Mouse (Mus musculus): Measurements from ENCODE around the gene Armc5. TPM values are rescaled to one million over a fixed set of nuclear protein-coding genes. Genes with fewer than 3 reads are reported as not detected.

The Armc5 gene
- polyA plus RNA-seq, 1 experiment from 2014 or later: 15.7 TPM

GRCm38 (mm10) chr7:128234796-128235195, 2.3 kb upstream of the Armc5 start:
- no peak overlapping the region for H3K4me2 ChIP-seq
- H3K27ac ChIP-seq (ENCODE audit: poor library complexity, severe bottlenecking): no peak overlapping the region
- 75% methylated on average over 2 of the region's 2 CpGs for WGBS
- ATAC-seq (ENCODE audit: insufficient number of reproducible peaks, low FRiP score): no peak
- H3K9ac ChIP-seq: no peak overlapping the region
- no peak overlapping the region for H3K4me3 ChIP-seq
- H3K4me1 ChIP-seq (replicated peaks): peaks cover 16% of the 10 kb centered on the region
- H3K9me3 ChIP-seq (replicated peaks): no peaks in the 10 kb centered on the region
- peaks cover 13% of the 10 kb centered on the region; the same call in 1 of the 2 replicates for H3K36me3 ChIP-seq
- no peaks in the 10 kb centered on the region for H3K27me3 ChIP-seq (replicated peaks)

- Histone ChIP-seq H3K4me2 (no peak overlapping the region), H3K4me3 (no peak overlapping the region), H3K9me3 (replicated peaks) (no peaks in the 10 kb centered on the region), H3K36me3 (peaks cover 20% of the 10 kb centered on the region), H3K27ac (ENCODE audit: poor library complexity, severe bottlenecking) (no peak overlapping the region), H3K27me3 (replicated peaks) (no peaks in the 10 kb centered on the region), H3K4me1 (replicated peaks) (peaks cover 16% of the 10 kb centered on the region), H3K9ac (no peak overlapping the region)
- WGBS: 73% methylated on average over 1 of the region's 1 CpGs
- no peak for ATAC-seq (ENCODE audit: insufficient number of reproducible peaks, low FRiP score)
Observed at GRCm38 (mm10) chr7:128235481-128235880, 1.7 kb upstream of the Armc5 start.

- no peak for ATAC-seq (ENCODE audit: insufficient number of reproducible peaks, low FRiP score)
- H3K9me3 ChIP-seq (replicated peaks): no peaks in the 10 kb centered on the region
- H3K36me3 ChIP-seq: peaks cover 30% of the 10 kb centered on the region
- no peak overlapping the region for H3K27ac ChIP-seq (ENCODE audit: poor library complexity, severe bottlenecking)
- H3K4me2 ChIP-seq: peak overlapping the region; percentile 78; the same call in 1 of the 2 replicates
- WGBS: 92% methylated on average over 13 of the region's 13 CpGs
- no peak overlapping the region; the same call in 1 of the 2 replicates for H3K4me3 ChIP-seq
- no peaks in the 10 kb centered on the region for H3K27me3 ChIP-seq (replicated peaks)
- H3K9ac ChIP-seq: peak overlapping the region; percentile 85; the same call in 1 of the 2 replicates
- peaks cover 16% of the 10 kb centered on the region for H3K4me1 ChIP-seq (replicated peaks)
Observed at GRCm38 (mm10) chr7:128236426-128236825, 716 bp upstream of the Armc5 start.

GRCm38 (mm10) chr7:128237593-128237926, 418 bp downstream of the Armc5 start:
- peaks cover 16% of the 10 kb centered on the region for H3K4me1 ChIP-seq (replicated peaks)
- H3K27me3 ChIP-seq (replicated peaks): no peaks in the 10 kb centered on the region
- H3K4me2 ChIP-seq: peak overlapping the region; percentile 78
- WGBS: 1% methylated on average over 25 of the region's 25 CpGs
- no peak; the same call in 1 of the 2 replicates for ATAC-seq (ENCODE audit: insufficient number of reproducible peaks, low FRiP score)
- peak overlapping the region; percentile 78 for H3K4me3 ChIP-seq
- peaks cover 41% of the 10 kb centered on the region for H3K36me3 ChIP-seq
- no peaks in the 10 kb centered on the region for H3K9me3 ChIP-seq (replicated peaks)
- peak overlapping the region; percentile 97 for H3K27ac ChIP-seq (ENCODE audit: poor library complexity, severe bottlenecking)
- H3K9ac ChIP-seq: peak overlapping the region; percentile 85

- Histone ChIP-seq H3K27ac (ENCODE audit: poor library complexity, severe bottlenecking) (peak within 1 kb of the TSS; percentile 97), H3K27me3 (replicated peaks) (no peaks in the 10 kb centered on the region), H3K4me2 (peak within 1 kb of the TSS; percentile 78), H3K9ac (peak within 1 kb of the TSS; percentile 85), H3K36me3 (peaks cover 47% of the 10 kb centered on the region), H3K4me3 (peak within 1 kb of the TSS; percentile 78), H3K9me3 (replicated peaks) (no peaks in the 10 kb centered on the region), H3K4me1 (replicated peaks) (peaks cover 16% of the 10 kb centered on the region)
- ATAC-seq (ENCODE audit: insufficient number of reproducible peaks, low FRiP score): peak; percentile 91
- under 1% methylated on average over 72 of the region's 72 CpGs for WGBS
Observed at GRCm38 (mm10) chr7:128237927-128238778, 1.0 kb downstream of the Armc5 start, which contains the start of gene 9130023H24Rik. Gene 9130023H24Rik (minus strand): TSS chr7:128238031.

- H3K27ac ChIP-seq (ENCODE audit: poor library complexity, severe bottlenecking): peak overlapping the region; percentile 87
- H3K27me3 ChIP-seq (replicated peaks): no peaks in the 10 kb centered on the region
- ATAC-seq (ENCODE audit: insufficient number of reproducible peaks, low FRiP score): no peak
- no peaks in the 10 kb centered on the region for H3K9me3 ChIP-seq (replicated peaks)
- 25% methylated on average over 4 of the region's 4 CpGs for WGBS
- peak overlapping the region; percentile 77 for H3K4me2 ChIP-seq
- H3K4me1 ChIP-seq (replicated peaks): peaks cover 16% of the 10 kb centered on the region
- 0 out of 2 replicates have a peak overlapping the region, but pooled peaks have one; percentile 51 for H3K9ac ChIP-seq
- peaks cover 51% of the 10 kb centered on the region for H3K36me3 ChIP-seq
- peak overlapping the region; percentile 78 for H3K4me3 ChIP-seq
Observed at GRCm38 (mm10) chr7:128238991-128239390, 1.8 kb downstream of the Armc5 start.

- Histone ChIP-seq H3K4me3 (no peak overlapping the region), H3K4me2 (no peak overlapping the region), H3K9ac (no peak overlapping the region), H3K27me3 (replicated peaks) (no peaks in the 10 kb centered on the region), H3K27ac (ENCODE audit: poor library complexity, severe bottlenecking) (no peak overlapping the region), H3K9me3 (replicated peaks) (no peaks in the 10 kb centered on the region), H3K36me3 (peaks cover 60% of the 10 kb centered on the region), H3K4me1 (replicated peaks) (peaks cover 16% of the 10 kb centered on the region)
- ATAC-seq (ENCODE audit: insufficient number of reproducible peaks, low FRiP score): no peak
- WGBS: 95% methylated on average over 27 of the region's 27 CpGs
Observed at GRCm38 (mm10) chr7:128240131-128240784, 3.1 kb downstream of the Armc5 start.

- Histone ChIP-seq H3K4me2 (no peak overlapping the region), H3K27me3 (replicated peaks) (no peaks in the 10 kb centered on the region), H3K9ac (no peak overlapping the region), H3K36me3 (peaks cover 54% of the 10 kb centered on the region), H3K27ac (ENCODE audit: poor library complexity, severe bottlenecking) (no peak overlapping the region), H3K4me1 (replicated peaks) (peaks cover 22% of the 10 kb centered on the region), H3K4me3 (no peak overlapping the region), H3K9me3 (replicated peaks) (no peaks in the 10 kb centered on the region)
- no peak for ATAC-seq (ENCODE audit: insufficient number of reproducible peaks, low FRiP score)
- 95% methylated on average over 16 of the region's 16 CpGs for WGBS
Observed at GRCm38 (mm10) chr7:128242331-128242730, 5.2 kb downstream of the Armc5 start.

- 0 out of 2 replicates have a peak overlapping the region, but pooled peaks have one; percentile 21 for H3K9ac ChIP-seq
- no peaks in the 10 kb centered on the region for H3K9me3 ChIP-seq (replicated peaks)
- no peaks in the 10 kb centered on the region for H3K27me3 ChIP-seq (replicated peaks)
- H3K4me2 ChIP-seq: no peak overlapping the region
- WGBS: 65% methylated on average over 10 of the region's 10 CpGs
- H3K4me1 ChIP-seq (replicated peaks): peaks cover 32% of the 10 kb centered on the region
- no peak overlapping the region for H3K4me3 ChIP-seq
- ATAC-seq (ENCODE audit: insufficient number of reproducible peaks, low FRiP score): no peak
- H3K36me3 ChIP-seq: peaks cover 63% of the 10 kb centered on the region
- H3K27ac ChIP-seq (ENCODE audit: poor library complexity, severe bottlenecking): no peak overlapping the region
Observed at GRCm38 (mm10) chr7:128243921-128244320, 6.8 kb downstream of the Armc5 start.

- 90% methylated on average over 18 of the region's 18 CpGs for WGBS
- no peak for ATAC-seq (ENCODE audit: insufficient number of reproducible peaks, low FRiP score)
- peaks cover 31% of the 10 kb centered on the region for H3K4me1 ChIP-seq (replicated peaks)
Observed at GRCm38 (mm10) chr7:128244410-128245025, 7.4 kb downstream of the Armc5 start.

GRCm38 (mm10) chr7:128245547-128245946, 8.4 kb downstream of the Armc5 start:
- H3K9me3 ChIP-seq (replicated peaks): no peaks in the 10 kb centered on the region
- H3K4me3 ChIP-seq: no peak overlapping the region
- 88% methylated on average over 4 of the region's 4 CpGs for WGBS
- H3K9ac ChIP-seq: peak overlapping the region; percentile 90
- no peak for ATAC-seq (ENCODE audit: insufficient number of reproducible peaks, low FRiP score)
- no peaks in the 10 kb centered on the region for H3K27me3 ChIP-seq (replicated peaks)
- peaks cover 67% of the 10 kb centered on the region for H3K36me3 ChIP-seq
- H3K27ac ChIP-seq (ENCODE audit: poor library complexity, severe bottlenecking): peak overlapping the region; percentile 97; the same call in 1 of the 2 replicates
- H3K4me1 ChIP-seq (replicated peaks): peaks cover 38% of the 10 kb centered on the region
- peak overlapping the region; percentile 85 for H3K4me2 ChIP-seq

More at GRCm38 (mm10) chr7:128244410-128245025, 7.4 kb downstream of the Armc5 start:
- Histone ChIP-seq H3K27ac (ENCODE audit: poor library complexity, severe bottlenecking) (no peak overlapping the region), H3K4me3 (no peak overlapping the region), H3K36me3 (peaks cover 68% of the 10 kb centered on the region), H3K27me3 (replicated peaks) (no peaks in the 10 kb centered on the region), H3K4me2 (no peak overlapping the region), H3K9me3 (replicated peaks) (no peaks in the 10 kb centered on the region), H3K9ac (peak overlapping the region; percentile 21; the same call in 1 of the 2 replicates)
